ENCODE assay signal across 8 mouse cellular contexts in genomic region chr2:62643405-62644305, GRCm38 (mm10). TPM values are rescaled to one million over a fixed set of nuclear protein-coding genes. Genes with fewer than 3 reads are reported as not detected.
A peak's percentile ranks its signal among the peaks of the same experiment; 100 is the strongest.
DNase-seq lines count a peak whose midpoint lies in the region; ATAC-seq and TF ChIP-seq lines count a peak whose summit lies in the region.

No protein-coding gene starts in this region.

- H3K27me3 ChIP-seq in MEL (ENCODE audit: control insufficient read depth in 1 of 2, insufficient read depth in 2 of 2, low read length in 2 of 2) = no peaks in the 10 kb centered on the region
- H3K27me3 ChIP-seq in embryonic facial prominence, embryonic 12.5 days = 0 out of 2 replicates have a peak, but pooled peaks cover 2% of the 10 kb centered on the region
- peaks cover 15% of the 10 kb centered on the region; the same call in 1 of the 2 replicates for H3K27me3 ChIP-seq in hindbrain, embryonic 14.5 days (ENCODE audit: control insufficient read depth, insufficient read depth, low read length)
- no peaks in the 10 kb centered on the region for H3K27me3 ChIP-seq in liver, embryonic 14.5 days (ENCODE audit: control insufficient read depth, insufficient read depth, low read length)

- peaks cover 0 to 14% of the 10 kb centered on the region in 2 experiments; a peak in 2 of 4 replicates for H3K36me3 ChIP-seq in MEL (ENCODE audit: control insufficient read depth in 1 of 2, insufficient read depth in 2 of 2, low read length in 2 of 2)
- H3K36me3 ChIP-seq in embryonic facial prominence, embryonic 12.5 days = no peaks in the 10 kb centered on the region
- H3K36me3 ChIP-seq in hindbrain, embryonic 14.5 days (replicated peaks; ENCODE audit: control insufficient read depth, insufficient read depth) = no peaks in the 10 kb centered on the region
- H3K36me3 ChIP-seq in liver, embryonic 14.5 days (replicated peaks; ENCODE audit: control insufficient read depth, insufficient read depth, low read depth) = no peaks in the 10 kb centered on the region

- 53% methylated on average over 21 of the region's 21 CpGs for WGBS in embryonic facial prominence, embryonic 12.5 days
- WGBS in hindbrain, embryonic 14.5 days = 39% methylated on average over 21 of the region's 21 CpGs
- 51% methylated on average over 21 of the region's 21 CpGs for WGBS in liver, embryonic 14.5 days (ENCODE audit: insufficient replicate concordance)

- peak overlapping the region; percentile 69 to 79 for H3K4me3 ChIP-seq in MEL (ENCODE audit: control insufficient read depth in 1 of 2, insufficient read depth in 1 of 2, low read depth in 2 of 2, low read length in 2 of 2)
- no peak overlapping the region for H3K4me3 ChIP-seq in embryonic facial prominence, embryonic 12.5 days
- no peak overlapping the region for H3K4me3 ChIP-seq in hindbrain, embryonic 14.5 days (replicated peaks; ENCODE audit: low read length)
- peak overlapping the region; percentile 8 to 20; a peak in 1 of 4 replicates for H3K4me3 ChIP-seq in liver, embryonic 14.5 days (ENCODE audit: insufficient read depth in 1 of 2, low read depth in 2 of 2, low read length in 2 of 2)

- DNase-seq in gastrocnemius, adult 18-20 months (ENCODE audit: low spot score) = peak; percentile 54
- DNase-seq in gastrocnemius, adult 8-10 months (ENCODE audit: low spot score in 2 of 2) = no peak
- peak; percentile 94 for DNase-seq in MEL (ENCODE audit: low read depth, low spot score)
- DNase-seq in hindbrain, embryonic 14.5 days (ENCODE audit: low spot score) = peak; percentile 63
- DNase-seq in liver, embryonic 14.5 days (ENCODE audit: low read depth in 3 of 3, low spot score in 3 of 3) = no peak
- DNase-seq in neural tube, embryonic 10.5 days (ENCODE audit: extremely low spot score, low spot score) = peak; percentile 27
- DNase-seq in thymus, postnatal 25 days = peak; percentile 67

- TF ChIP-seq CTCF in MEL (IDR thresholded peaks at IDR 0.05 in 2 of 3, conservative IDR thresholded peaks at IDR 0.05 in 1 of 3; ENCODE audit: control insufficient read depth in 1 of 3, insufficient read depth in 1 of 3, low read depth in 2 of 3, low read length in 3 of 3, poor library complexity in 1 of 3, severe bottlenecking in 1 of 3) = peak; percentile 76 to 94 (median 85)
- peak; percentile 92 for TF ChIP-seq CTCF in liver, embryonic 14.5 days (IDR thresholded peaks at IDR 0.05; ENCODE audit: low read depth)

- TF ChIP-seq POLR2A in MEL (IDR thresholded peaks at IDR 0.05; ENCODE audit: control insufficient read depth in 1 of 2, insufficient read depth in 1 of 2, low read depth in 1 of 2, low read length in 2 of 2, poor library complexity in 1 of 2) = peak in 1 of 2 experiments; percentile 24; a peak in 1 of 4 replicates

- H3K79me2 ChIP-seq in MEL (ENCODE audit: control insufficient read depth, insufficient read depth, low read length, poor library complexity) = peaks cover 23% of the 10 kb centered on the region

- no peak for TF ChIP-seq RAD21 in MEL (IDR thresholded peaks at IDR 0.05; ENCODE audit: low read depth, low read length)

- peaks cover 0 to 3% of the 10 kb centered on the region in 2 experiments; a peak in 2 of 4 replicates for H3K4me1 ChIP-seq in MEL (ENCODE audit: control insufficient read depth in 1 of 2, insufficient read depth in 2 of 2, low read length in 2 of 2)
- no peaks in the 10 kb centered on the region for H3K4me1 ChIP-seq in embryonic facial prominence, embryonic 12.5 days
- 0 out of 2 replicates have a peak, but pooled peaks cover 4% of the 10 kb centered on the region for H3K4me1 ChIP-seq in hindbrain, embryonic 14.5 days (replicated peaks; ENCODE audit: control insufficient read depth, insufficient read depth, low read length)
- H3K4me1 ChIP-seq in liver, embryonic 14.5 days (replicated peaks; ENCODE audit: control insufficient read depth in 2 of 2, insufficient read depth in 2 of 2, low read length in 1 of 2) = peaks cover 7 to 9% of the 10 kb centered on the region in 2 experiments

- peak overlapping the region; percentile 13; the same call in 1 of the 2 replicates for H3K4me2 ChIP-seq in embryonic facial prominence, embryonic 12.5 days (replicated peaks)
- peak overlapping the region; percentile 31; the same call in 1 of the 2 replicates for H3K4me2 ChIP-seq in hindbrain, embryonic 14.5 days (replicated peaks)
- peak overlapping the region; percentile 87 for H3K4me2 ChIP-seq in liver, embryonic 14.5 days (ENCODE audit: low read depth)

- no peak for ATAC-seq in embryonic facial prominence, embryonic 12.5 days (ENCODE audit: insufficient number of reproducible peaks, insufficient read depth, low FRiP score, low TSS enrichment)
- peak; percentile 46; the same call in 1 of the 2 replicates for ATAC-seq in hindbrain, embryonic 14.5 days (ENCODE audit: low FRiP score)
- no peak for ATAC-seq in liver, embryonic 14.5 days (ENCODE audit: insufficient read depth)

- no peak for TF ChIP-seq EP300 in MEL (IDR thresholded peaks at IDR 0.05; ENCODE audit: low read depth in 1 of 2, low read length in 2 of 2)
- no peak for TF ChIP-seq EP300 in liver, embryonic 14.5 days (IDR thresholded peaks at IDR 0.05; ENCODE audit: low read depth)

- no peaks in the 10 kb centered on the region for H3K9me3 ChIP-seq in MEL (replicated peaks; ENCODE audit: insufficient read depth, low read length)
- H3K9me3 ChIP-seq in embryonic facial prominence, embryonic 12.5 days = no peaks in the 10 kb centered on the region
- H3K9me3 ChIP-seq in hindbrain, embryonic 14.5 days (ENCODE audit: control insufficient read depth, low read length) = no peaks in the 10 kb centered on the region
- H3K9me3 ChIP-seq in liver, embryonic 14.5 days (ENCODE audit: control insufficient read depth, low read length) = no peaks in the 10 kb centered on the region

- H3K9ac ChIP-seq in MEL (ENCODE audit: control insufficient read depth, low read depth, low read length, poor library complexity, severe bottlenecking) = peak overlapping the region; percentile 84
- H3K9ac ChIP-seq in embryonic facial prominence, embryonic 12.5 days = no peak overlapping the region
- H3K9ac ChIP-seq in hindbrain, embryonic 14.5 days = no peak overlapping the region
- H3K9ac ChIP-seq in liver, embryonic 14.5 days (replicated peaks) = no peak overlapping the region

- peak overlapping the region; percentile 45 for H3K27ac ChIP-seq in MEL (ENCODE audit: control insufficient read depth, low read depth, low read length)
- H3K27ac ChIP-seq in embryonic facial prominence, embryonic 12.5 days = no peak overlapping the region
- no peak overlapping the region for H3K27ac ChIP-seq in hindbrain, embryonic 14.5 days
- no peak overlapping the region for H3K27ac ChIP-seq in liver, embryonic 14.5 days

TF ChIP-seq in MEL, 35 proteins besides CTCF, POLR2A, EP300 and RAD21 (continues in another document):
- TF ChIP-seq MAZ (IDR thresholded peaks at IDR 0.05; ENCODE audit: low read depth, low read length) = 0 out of 2 replicates have a peak, but pooled peaks have one; percentile 24
- no peak for TF ChIP-seq HCFC1 (IDR thresholded peaks at IDR 0.05; ENCODE audit: low read depth, low read length)
- no peak for TF ChIP-seq POLR2AphosphoS2 (IDR thresholded peaks at IDR 0.05; ENCODE audit: low read length)
- 0 out of 2 replicates have a peak, but pooled peaks have one; percentile 25 for TF ChIP-seq SMC3 (IDR thresholded peaks at IDR 0.05; ENCODE audit: low read depth, low read length)
- TF ChIP-seq MEF2A (IDR thresholded peaks at IDR 0.05; ENCODE audit: extremely low read depth, insufficient replicate concordance, low read depth, low read length, poor library complexity, severe bottlenecking) = no peak
- TF ChIP-seq SIN3A (IDR thresholded peaks at IDR 0.05; ENCODE audit: low read length) = peak; percentile 81
- TF ChIP-seq ZC3H11A (IDR thresholded peaks at IDR 0.05; ENCODE audit: low read depth, low read length) = no peak
- no peak for TF ChIP-seq ELF1 (IDR thresholded peaks at IDR 0.05; ENCODE audit: low read depth, low read length)
- peak; percentile 40; the same call in 1 of the 2 replicates for TF ChIP-seq CHD1 (IDR thresholded peaks at IDR 0.05; ENCODE audit: low read depth, low read length)
- peak; percentile 38; the same call in 1 of the 2 replicates for TF ChIP-seq MXI1 (IDR thresholded peaks at IDR 0.05; ENCODE audit: low read depth, low read length)
- TF ChIP-seq TBP (IDR thresholded peaks at IDR 0.05; ENCODE audit: low read depth, low read length) = peak; percentile 52; the same call in 1 of the 2 replicates
- TF ChIP-seq GABPA (IDR thresholded peaks at IDR 0.05; ENCODE audit: low read depth, low read length) = no peak
- TF ChIP-seq KAT2A (conservative IDR thresholded peaks at IDR 0.05; ENCODE audit: low read depth, low read length) = no peak
- no peak for TF ChIP-seq CHD2 (IDR thresholded peaks at IDR 0.05; ENCODE audit: low read length)
- no peak for TF ChIP-seq GATA1 (IDR thresholded peaks at IDR 0.05; ENCODE audit: low read depth, low read length)
- TF ChIP-seq MAX (IDR thresholded peaks at IDR 0.05; ENCODE audit: low read length) = peak; percentile 79
- no peak for TF ChIP-seq POLR2AphosphoS5 (IDR thresholded peaks at IDR 0.05; ENCODE audit: borderline replicate concordance, low read depth, low read length)

RNA-seq across cellular contexts. Expression of gene Ifih1, which starts 2.4 kb away (rescaled TPM):
- 1 to 10 TPM; 3.5 to 3.8 TPM for total RNA-seq in gastrocnemius, adult 18-20 months (2021)
- total RNA-seq in gastrocnemius, adult 8-10 months (2022) = 1 to 10 TPM; 2.5 to 3.5 (median 2.9) TPM
- total RNA-seq in MEL (2012; rRNA removed) = 11.4 and 12.8 TPM in 2 replicates
- 10 to 100 TPM; 41.5 to 71.9 TPM for polyA plus RNA-seq in MEL (2012; ENCODE audit: insufficient read depth in 1 of 2, insufficient read length in 2 of 2, low read depth in 1 of 2, low replicate concordance in 2 of 2, missing spikeins in 1 of 2)
- 1.7 and 1.9 TPM in 2 replicates for polyA plus RNA-seq in embryonic facial prominence, embryonic 12.5 days (2016; fragmentation: Nextera tagmentation; extraction: Ambion mirVana)
- polyA plus RNA-seq in hindbrain, embryonic 14.5 days (2014; fragmentation: Nextera tagmentation; extraction: Ambion mirVana) = 2.1 and 2.2 TPM in 2 replicates
- 0.83 and 1.5 TPM in 2 replicates for polyA plus RNA-seq in liver, embryonic 14.5 days (2012; rRNA removed)
- 2.9 and 4.0 TPM in 2 replicates for polyA plus RNA-seq in liver, embryonic 14.5 days (2014; fragmentation: Nextera tagmentation; extraction: Ambion mirVana)

RNA-seq across cellular contexts. Expression of gene Gca, which starts 20.4 kb away (rescaled TPM):
- 1 to 10 TPM; 6.4 to 8.3 TPM for total RNA-seq in gastrocnemius, adult 18-20 months (2021)
- 1 to 10 TPM; 4.2 to 5.8 (median 5.1) TPM for total RNA-seq in gastrocnemius, adult 8-10 months (2022)
- total RNA-seq in MEL (2012; rRNA removed) = 6.2 and 9.0 TPM in 2 replicates
- 10 to 100 TPM in 1 of 2 experiments, not detected in 1; 17.9 TPM for polyA plus RNA-seq in MEL (2012; ENCODE audit: insufficient read depth in 1 of 2, insufficient read length in 2 of 2, low read depth in 1 of 2, low replicate concordance in 2 of 2, missing spikeins in 1 of 2)
- polyA plus RNA-seq in embryonic facial prominence, embryonic 12.5 days (2016; fragmentation: Nextera tagmentation; extraction: Ambion mirVana) = 2.7 TPM in 2 replicates
- 4.2 and 4.5 TPM in 2 replicates for polyA plus RNA-seq in hindbrain, embryonic 14.5 days (2014; fragmentation: Nextera tagmentation; extraction: Ambion mirVana)
- 1.8 and 2.8 TPM in 2 replicates for polyA plus RNA-seq in liver, embryonic 14.5 days (2012; rRNA removed)
- 1.9 and 2.1 TPM in 2 replicates for polyA plus RNA-seq in liver, embryonic 14.5 days (2014; fragmentation: Nextera tagmentation; extraction: Ambion mirVana)

Comparison
In these comparisons a context has a peak if more than half of its experiments do, and no peak if none do; other contexts are left out.
1. DNase-seq: peak in gastrocnemius, adult 18-20 months (single experiment), MEL (single experiment), hindbrain, embryonic 14.5 days (single experiment), neural tube, embryonic 10.5 days (single experiment) and thymus, postnatal 25 days (single experiment); none in gastrocnemius, adult 8-10 months (0 of 2) and liver, embryonic 14.5 days (0 of 3).
2. H3K4me3 ChIP-seq: peak in MEL (2 of 2) and liver, embryonic 14.5 days (2 of 2); none in embryonic facial prominence, embryonic 12.5 days (single experiment) and hindbrain, embryonic 14.5 days (single experiment).
3. H3K4me2 ChIP-seq: peak in every context shown above with its lines; median percentile 87 in liver, embryonic 14.5 days; 31 in hindbrain, embryonic 14.5 days; 13 in embryonic facial prominence, embryonic 12.5 days.
4. RNA of gene Ifih1, which starts 2.4 kb away (polyA plus RNA-seq): 41.5 to 71.9 TPM in MEL; 0.83 to 4.0 TPM in liver, embryonic 14.5 days, 2.1 to 2.2 TPM in hindbrain, embryonic 14.5 days and 1.7 to 1.9 TPM in embryonic facial prominence, embryonic 12.5 days; every median in the first group is over 4 times any median in the second.